Mouse (Mus musculus): ENCODE results near the gene Rcc1.

The Rcc1 gene

DNA sequence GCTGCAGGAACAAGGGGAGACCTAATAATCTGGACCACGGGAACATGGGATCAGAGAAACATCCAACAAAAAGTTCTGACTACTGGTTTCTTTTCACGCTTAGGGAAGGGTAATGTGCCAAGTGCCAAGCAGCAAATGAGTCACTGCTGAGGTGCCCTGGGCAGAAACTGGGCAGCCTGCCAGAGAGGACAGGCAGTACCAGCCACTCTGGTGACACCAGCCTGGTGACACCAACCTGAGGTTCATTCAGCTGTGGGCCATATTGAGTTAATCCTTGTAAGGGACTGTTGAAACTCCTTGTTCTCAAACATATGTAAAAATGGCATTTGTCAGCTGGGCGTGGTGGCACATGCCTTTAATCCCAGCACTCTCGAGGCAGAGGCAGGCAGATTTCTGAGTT, 1.2 kb upstream of the Rcc1 start:
- peak; percentile 30 to 38 for DNase-seq

DNA sequence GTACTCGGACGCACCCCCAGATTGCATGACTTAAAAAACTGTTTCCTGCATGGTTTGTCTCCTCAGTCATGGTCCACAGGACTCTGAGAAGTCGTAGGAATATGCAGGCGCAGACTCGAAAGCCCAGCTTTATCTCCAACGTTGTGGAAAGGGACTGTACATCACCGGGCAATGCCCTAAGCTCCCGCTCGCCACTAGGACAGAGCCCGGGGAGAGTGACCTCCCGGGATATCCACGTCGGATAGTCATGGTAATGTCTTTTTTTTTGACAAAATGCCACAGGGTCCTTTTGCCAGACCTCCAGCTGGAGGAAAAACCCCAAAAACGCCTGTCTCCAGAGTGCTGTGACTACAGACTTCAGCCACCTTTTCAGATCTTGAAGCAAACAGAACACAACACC, 666 bp downstream of the Rcc1 start:
- DNase-seq: peak in 1 of 2 experiments; percentile 22

DNA sequence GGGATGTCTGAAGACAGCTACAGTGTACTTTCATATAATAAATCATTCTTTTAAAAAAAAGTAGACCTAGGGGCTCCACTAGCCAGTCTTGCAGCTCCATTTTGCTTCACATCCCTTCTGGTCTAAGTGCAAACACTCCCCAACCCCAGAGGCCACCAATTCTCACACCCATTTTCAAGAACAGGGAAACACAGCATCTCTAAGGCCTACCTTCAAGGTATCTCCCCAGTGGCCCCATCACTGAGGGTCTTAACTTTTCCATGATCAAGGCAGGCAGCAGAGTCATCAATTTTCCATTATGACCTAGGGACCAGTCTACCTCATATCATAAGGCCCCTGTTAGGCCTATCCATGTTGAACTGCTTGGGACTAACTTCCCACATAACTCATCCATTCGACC, 2.0 kb downstream of the Rcc1 start:
- DNase-seq: no peak

DNA sequence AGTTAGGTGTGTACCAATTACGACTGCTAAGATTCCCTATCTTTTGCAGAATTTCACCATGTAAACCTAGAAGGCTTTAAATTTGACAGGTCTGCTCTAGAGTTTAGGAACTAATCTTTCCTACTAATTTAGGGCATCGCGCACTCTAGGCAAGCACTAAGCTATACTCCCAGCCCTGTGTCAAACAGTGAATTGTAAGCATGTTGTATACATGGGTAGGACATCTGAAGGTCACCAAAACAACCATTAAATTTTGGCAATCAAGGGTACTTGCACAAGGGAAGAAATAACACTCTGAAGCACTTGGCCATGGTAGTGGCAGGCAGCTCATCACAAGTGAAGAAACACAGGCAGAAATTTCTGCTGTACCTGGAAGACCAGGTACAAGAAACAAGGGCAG, 2.6 kb downstream of the Rcc1 start:
- no peak for DNase-seq

DNA sequence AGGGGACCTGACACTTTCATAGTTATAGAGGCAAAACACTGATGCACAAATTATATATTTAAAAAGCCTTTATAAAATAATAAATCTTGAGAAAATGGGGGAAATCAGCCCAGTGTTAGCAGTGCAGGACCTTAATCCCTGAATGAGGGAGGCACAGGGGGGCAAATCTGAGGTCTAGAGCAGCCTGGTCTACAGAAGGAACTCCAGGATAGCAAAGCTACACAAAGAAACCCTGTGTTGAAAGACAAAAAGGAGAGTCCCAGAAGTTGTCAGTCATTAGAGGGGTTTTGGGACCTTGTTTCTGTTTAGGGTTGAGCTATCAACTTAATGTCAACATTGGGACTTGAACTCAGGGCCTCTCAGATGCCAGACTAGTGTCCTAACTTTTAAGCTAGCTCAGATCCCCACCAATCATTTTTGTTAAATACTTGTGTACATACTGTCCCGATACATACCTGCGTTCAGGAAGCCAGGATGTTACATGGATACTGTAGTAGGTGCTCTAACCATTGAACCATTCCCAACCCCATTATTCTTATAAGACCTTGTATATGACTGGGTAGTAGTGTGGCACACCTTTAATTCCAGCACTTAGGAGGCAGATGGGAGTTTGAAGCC, 3.2 kb downstream of the Rcc1 start:
- DNase-seq: no peak

DNA sequence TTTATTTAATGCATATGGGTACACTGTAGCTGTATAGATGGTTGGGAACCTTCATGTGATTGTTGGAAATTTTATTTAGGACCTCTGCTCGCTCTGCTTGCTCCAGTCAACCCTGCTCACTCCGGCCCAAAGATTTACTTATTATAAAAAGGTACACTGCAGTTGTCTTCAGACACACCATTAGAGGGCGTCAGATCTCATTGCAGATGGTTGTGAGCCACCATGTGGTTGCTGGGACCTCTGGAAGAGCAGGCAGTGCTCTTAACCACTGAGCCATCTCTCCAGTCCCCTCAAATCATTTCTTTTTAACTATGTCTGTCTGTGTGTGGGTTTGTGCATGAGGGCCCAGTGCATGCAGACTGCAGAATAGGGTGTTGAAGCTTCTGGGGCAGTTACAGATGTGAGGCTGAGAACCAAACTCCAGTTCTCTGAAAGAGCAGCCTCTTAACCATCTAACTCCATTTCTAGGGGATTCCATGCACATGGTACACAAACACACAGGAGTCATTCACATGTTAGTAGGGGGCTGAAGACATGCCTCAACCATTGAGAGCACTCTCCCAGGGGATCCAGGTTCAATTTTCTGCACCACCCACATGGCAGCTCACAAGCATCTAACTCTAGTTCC, 3.8 kb downstream of the Rcc1 start:
- no peak for DNase-seq

DNA sequence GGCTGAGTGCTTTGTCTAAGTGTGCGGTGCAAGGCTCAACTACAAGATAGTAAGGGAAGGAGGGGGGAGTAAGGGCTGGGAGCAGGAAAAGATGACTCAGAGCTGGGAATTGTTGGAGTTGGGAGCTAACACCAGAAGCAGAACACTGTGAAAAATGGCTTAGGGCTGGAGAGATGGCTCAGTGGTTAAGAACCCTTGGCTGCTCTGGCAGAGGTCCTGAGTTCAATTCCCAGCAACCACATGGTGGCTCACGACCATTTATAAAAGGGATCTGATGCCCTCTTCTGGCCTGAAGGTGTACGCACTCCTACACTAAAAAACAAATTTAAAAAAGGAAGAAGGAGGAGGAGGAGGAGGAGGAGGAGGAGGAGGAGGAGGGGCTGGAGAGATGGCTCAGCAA, 6.7 kb downstream of the Rcc1 start:
- DNase-seq: no peak

DNA sequence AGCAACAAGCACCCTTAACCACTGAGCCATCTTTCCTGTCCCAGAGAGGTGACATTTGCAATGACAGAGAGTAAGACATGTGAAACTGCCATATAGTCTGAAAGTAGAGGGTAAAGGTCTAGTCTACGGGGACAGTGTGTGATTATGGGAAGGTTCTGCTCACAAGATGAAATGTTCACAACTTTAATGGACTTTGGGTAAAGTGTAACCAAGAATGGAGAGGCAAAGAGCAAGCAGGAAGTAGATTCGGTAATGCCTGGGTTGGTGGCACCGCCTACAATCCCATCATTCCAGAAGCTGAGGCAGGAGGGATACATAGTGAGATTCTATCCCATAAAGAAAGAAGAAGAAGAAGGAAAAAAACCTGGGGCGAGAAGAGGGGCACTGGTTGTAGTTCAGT, 7.1 kb downstream of the Rcc1 start:
- no peak for DNase-seq

DNA sequence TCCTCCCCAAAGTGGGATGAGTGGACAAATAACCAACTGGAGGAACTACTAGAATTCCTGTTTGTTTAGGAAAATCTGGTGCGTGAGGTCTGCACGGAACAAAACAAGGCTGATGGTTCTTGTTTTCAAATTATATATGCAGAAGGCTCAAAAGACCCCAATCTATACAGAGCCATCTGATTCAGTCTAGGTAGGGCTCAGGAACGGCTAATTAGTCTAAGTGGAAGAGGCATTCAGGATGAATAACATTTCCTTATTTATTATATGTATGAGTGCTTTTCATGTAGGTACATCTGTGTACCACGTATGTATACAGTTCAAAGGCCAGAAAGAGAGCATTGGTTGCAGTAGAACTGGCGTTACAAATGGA, 7.6 kb downstream of the Rcc1 start:
- no peak for DNase-seq

DNA sequence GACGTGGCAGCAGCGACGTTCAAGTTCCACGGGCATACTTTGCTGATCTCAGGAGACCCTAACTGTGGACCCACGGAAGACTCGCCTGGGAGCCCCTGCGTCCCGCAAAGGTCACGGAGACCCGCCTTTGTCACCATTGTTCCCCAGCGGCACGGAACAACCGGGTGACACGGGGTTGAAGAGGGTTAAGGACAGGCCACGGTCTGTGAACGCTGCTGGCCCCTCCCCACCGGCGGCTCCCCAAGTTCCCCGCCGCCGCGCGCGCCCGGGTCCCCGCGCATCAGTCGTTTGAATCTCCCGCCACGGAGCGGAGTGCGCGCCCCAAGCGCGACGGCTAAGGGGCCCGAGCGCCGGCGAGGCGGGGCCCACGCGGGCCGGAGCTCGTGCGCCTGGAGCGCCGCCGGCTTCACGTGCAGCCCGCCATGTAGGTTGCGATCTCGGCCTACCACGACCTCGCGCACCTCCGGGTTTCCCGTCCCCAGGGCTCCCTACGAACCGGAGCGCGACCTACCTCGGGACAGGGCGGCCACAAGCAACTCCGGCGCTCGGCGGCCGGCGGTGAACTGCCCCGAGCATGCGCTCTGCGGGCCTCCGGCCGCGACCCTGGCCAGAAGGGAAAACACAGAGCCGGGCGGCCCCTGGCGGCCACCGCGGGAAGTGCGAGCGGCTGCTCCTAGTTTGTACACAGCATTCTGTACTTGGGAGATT, 8.1 kb downstream of the Rcc1 start:
- DNase-seq: peak; percentile 94 to 99

DNA sequence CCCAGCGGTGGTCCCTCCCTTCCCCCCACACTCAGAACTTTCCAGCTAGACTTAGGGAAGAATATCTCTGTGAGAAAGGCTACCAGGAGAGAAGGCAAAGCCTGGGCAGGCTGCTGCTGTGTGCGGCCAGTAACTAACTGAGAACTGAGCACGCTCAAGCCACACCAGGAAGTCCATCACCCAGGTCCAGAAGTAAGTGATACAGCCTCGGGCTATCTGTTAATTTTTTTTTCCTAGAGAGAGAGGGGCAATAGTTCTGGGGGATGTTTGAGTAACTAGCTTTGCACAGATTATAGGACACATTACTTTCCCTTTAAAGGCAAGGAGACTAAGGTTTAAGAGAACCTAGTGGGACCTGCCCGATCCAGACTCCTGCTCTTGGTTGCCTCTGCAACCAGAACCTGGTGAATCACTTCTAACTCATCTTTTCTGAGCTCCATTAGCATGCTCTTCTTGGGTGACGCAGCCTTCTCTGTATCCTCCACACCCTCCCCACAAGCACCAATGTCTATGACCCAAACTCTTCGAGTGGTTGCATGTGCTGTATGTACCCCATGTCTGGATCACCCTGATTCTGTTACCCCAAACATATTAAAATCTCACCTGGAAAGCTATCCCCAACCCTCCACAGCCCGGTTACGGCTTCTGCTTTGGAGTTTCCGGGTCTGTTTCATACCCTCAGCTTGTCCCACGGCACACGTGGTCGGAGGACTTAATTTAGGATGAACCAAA, 8.8 kb downstream of the Rcc1 start:
- no peak for DNase-seq

DNA sequence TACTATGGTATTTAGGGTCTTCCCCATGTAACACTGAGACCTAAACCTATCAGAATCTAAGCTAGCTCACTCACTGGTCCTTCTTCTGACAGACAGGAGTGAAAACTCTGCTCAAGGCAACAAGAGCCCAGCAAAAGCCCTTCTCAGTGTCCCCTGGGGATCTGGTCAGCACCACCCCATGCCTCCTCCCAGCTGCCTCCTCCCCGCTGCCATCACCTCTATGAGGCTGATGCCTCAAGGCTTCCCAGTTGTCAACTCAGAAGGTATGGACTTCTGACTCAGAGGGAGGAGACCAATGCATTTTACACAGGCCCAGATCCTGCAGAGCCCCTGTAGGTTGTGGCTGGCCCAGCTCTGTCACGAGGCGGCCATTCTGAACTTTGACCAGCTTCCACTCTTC, 12.0 kb downstream of the Rcc1 start:
- no peak for DNase-seq

DNA sequence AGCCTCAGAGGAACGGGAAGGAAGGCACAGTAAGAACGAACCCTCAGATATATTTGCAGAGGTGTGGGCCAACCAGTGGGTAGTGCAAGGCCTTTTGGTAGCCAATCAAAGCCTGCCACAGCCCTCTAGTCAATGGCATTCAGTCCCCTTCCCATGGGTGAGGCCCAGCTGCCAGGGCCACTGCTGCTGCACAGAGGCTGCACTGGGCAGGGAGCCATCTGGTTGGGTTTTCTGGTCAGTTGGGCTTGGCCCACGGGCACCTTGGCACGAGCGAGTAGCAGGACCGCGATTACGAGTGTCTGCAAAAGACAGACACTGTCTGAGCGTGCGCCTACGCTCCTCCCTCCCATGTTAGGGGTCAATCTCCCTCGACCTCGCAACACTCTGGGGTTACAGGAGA, 14.5 kb downstream of the Rcc1 start:
- no peak for DNase-seq

DNA sequence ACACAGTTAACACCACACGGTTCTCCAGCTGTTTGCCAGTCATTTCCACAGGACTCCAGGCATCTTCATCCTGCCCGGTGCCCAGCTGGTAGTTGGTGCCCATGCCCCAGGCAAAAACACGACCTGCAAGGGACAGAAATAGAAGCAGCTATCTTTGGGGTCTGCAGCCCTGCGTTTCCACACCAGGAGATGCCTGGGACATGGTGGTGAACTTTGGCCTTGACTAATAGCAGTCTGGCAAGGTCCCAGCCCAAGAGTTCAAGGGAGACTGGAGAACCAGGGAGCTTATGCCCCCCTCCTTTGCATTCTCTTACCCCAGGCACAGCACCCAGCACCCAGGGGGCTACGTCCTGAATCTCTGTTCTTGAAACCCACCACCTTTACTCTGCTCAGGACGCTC, 20.5 kb downstream of the Rcc1 start:
- no peak for DNase-seq

DNA sequence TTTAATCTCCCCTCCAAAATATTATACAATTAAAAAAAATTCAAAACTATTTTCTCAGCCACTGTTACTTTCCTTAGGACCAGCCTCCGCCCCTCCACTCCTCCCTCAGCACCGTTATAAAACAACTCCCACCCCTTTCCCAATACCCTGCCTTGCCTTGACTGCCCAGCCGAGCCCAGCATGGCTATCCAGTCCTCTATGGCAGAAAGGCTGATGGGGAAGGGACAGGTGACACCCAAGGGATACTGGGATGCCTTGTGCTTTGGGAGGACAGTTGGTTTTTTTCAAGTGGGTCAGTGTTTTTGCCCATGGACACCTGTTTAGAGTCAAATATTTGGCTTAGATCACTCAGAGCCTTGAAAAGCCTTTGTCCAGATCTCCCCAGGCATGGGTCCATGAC, 21.4 kb downstream of the Rcc1 start:
- DNase-seq: no peak

DNA sequence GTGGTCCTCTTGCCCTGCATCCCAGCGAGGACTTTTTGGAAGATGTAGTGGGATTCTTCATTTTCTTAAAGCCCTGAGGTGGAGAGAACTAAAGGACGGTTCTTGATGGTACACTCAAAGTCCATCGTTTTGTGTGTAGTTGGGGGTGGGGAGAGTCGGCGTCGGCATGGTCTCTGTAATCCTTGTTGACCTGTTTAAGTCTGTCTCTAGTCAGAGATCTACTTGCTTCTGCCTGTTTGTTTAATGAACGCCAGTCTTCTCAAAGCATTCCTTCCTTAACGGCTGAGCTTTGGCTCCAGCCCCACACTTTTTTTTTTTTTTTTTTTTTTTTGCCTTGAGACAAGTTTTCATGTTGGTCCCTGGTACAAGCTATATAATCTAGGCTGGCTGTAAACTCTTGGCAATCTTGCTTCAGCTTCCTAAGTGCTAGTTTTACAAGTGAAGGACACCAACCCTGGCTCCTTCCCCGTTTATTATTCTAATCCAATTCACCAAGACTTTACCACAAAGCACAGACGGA, 23.5 kb downstream of the Rcc1 start:
- no peak for DNase-seq

DNA sequence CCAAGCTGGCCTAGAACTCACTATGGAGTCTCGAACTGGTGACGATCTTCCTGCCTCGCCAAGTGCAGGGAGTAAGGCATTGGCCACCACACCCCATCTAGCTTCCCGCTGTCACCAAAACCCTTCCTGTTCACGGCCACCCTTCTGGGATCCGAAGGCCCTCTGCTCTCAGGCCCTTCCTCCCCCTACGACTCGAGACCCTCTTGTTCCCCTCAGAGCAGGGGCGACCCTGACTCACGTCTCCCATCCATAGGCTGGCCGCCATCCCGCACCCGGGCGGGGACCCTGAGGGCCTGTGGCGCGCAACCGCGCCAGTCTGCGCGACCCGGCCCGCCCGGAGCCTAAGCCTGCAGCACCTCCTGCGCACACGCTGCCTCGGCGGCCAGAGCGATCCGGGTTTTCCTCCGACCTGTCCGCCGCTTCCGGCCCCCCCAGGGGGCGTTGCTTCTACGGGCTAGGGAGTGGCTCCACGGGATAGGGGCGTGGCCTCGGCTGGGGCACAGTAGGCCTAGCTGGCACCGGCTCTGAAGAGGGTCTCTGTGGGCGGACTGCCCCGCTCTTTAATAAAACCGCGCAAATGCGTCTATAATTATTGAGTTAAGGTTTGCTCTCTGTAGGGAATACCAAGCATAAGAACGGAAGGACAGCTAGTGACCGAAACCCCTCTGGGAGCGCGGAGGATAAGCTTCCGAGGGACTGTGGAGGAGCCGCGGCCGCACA, 24.1 kb downstream of the Rcc1 start, which contains the start of gene Trnau1ap:
TSS of gene Trnau1ap (minus strand) at position 424 of the 720 bp plus-strand sequence.
- peak; percentile 88 to 91 for DNase-seq

DNA sequence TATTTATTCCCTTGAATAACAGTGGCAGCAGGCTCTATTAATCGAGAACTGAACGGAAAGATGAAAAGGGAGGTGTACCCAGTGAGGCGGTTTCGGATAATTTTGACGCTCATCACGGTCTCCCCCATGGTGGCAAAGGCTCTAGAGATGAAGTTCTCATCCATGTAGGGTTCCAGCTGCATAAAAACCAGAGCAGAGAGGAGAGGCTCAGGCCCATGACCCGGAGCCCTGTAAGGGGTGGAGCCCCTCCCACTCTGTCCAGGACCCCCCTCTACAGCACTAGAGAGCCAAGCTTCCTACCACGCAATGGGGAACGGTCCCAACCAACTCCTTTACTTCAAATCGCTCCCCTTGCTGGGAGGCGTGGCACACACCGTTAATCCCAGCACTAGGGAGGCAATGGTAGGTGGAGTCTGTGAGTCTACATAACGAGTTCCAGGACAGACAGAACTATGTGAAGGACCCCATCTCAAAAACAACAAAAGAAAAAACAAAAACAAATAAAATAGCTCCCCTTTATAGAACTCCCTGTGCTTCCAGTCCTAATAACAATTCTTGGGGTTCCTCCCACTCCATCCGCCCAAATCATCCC, 24.9 kb downstream of the Rcc1 start:
- DNase-seq: no peak

DNA sequence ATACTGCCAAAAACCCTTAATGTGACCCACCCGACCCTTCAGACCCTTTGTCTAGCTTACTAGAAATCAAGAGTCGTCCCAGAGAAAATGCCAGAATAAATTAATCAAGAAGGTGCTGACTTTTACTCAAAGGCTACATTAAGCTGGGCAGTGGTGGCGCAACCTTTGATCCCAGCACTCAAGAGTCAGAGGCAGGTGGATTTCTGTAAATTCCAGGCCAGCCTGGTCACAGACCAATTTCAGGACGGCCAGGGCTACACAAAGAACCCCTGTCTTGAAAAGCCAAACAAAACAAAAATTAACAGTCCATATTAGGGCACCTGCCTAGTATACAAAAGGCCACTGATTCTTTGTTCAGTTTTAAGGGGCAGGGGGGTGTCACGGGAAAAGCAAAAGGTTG, 26.9 kb downstream of the Rcc1 start:
- no peak for DNase-seq

DNA sequence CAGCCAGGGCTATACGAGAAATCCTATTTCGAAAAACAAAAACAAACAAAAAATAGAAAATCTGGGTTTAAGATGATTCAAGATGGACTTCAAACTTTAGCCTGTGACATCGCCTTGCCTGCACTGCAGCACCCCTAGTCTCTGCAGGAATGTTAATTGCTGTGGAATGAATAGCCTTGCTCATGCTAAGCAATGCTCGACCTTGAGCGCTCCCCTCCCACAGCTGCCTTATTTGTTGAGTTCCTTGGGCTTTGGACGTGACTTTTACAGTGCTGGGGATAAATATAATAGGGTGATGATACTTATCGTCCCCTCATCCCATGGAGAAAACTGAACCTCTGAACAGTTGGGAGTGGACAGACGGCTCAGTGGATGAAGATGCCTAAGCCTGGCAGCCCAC, 37.7 kb downstream of the Rcc1 start:
- DNase-seq: no peak

DNA sequence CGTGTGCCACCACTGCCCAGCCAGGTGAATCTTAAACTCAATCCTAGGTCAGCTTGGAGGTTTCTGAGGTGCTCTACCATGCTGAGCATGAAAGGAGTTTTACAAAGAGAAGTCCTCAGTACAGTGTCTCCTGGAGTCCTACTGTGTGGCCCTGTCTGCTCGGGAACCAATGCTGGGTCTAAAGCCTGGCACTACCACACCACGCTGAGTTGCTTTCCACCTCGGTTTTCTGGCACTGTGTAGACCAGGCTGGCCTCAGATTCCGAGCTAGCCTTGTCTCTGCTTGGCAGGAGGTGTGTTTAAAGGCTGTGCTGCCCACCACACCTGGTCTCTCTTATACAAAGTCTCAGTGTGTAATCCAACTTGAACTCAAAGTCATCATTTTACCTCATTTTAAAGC, 40.8 kb downstream of the Rcc1 start:
- no peak for DNase-seq

DNA sequence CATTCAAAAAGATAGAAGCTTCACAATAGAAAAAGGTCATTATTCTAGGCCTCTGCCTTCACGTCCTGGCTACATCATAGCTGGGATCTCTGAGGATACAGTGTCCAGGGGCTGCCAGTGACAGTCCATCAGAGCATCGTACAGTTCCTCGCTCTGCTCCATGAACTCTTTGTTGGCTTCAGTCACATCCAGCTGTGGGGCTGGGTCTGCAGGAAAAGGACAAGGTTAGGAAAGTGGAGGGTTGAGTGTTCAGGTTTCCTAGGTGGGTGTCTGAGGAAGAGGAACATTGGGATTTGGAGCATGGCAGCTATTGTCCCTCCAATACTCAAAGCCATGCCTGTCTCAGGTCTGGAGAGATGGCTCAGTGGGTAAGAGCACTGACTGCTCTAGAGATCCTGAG, 41.6 kb downstream of the Rcc1 start:
- no peak for DNase-seq

DNA sequence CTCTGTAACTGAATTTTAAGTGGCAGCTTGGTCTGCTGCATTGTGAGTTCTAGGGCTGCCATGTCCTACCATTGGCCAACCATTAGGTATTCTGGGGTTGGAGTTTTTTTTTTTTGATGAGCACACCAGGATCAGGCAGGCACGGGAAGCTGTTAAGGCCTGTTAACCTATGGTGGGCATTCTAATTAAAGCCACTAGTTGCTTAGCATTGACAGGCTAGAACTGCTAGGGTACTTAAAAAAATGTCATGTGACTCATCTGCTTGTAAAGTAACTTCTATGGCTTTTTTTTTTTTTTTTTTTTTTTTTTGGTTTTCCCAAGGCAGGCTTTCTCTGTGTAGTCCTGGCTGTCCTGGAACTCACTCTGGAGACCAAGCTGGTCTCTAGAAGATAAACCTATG, 42.2 kb downstream of the Rcc1 start:
- DNase-seq: no peak
